Mouse (Mus musculus) cerebellum, postnatal 4 days (tissue): ENCODE data around the gene Ccdc182.

Experiments used
- DNase-seq, 2 experiments: peaks; one replicate each; pipeline ENCODE4 v3.0.0; 2022; ENCODE audit warnings: low spot score in 2 of 2, mixed read lengths in 1 of 2

Ccdc182 gene

GRCm38 (mm10) chr11:88327016-88327415 is 33.2 kb downstream of the Ccdc182 start:
- no peak for DNase-seq

GRCm38 (mm10) chr11:88328813-88329595 is 35.1 kb downstream of the Ccdc182 start:
- DNase-seq: peak in 1 of 2 experiments; percentile 57

- DNase-seq: peak; percentile 50 to 83
Observed at GRCm38 (mm10) chr11:88330799-88331198, 36.9 kb downstream of the Ccdc182 start.

GRCm38 (mm10) chr11:88331722-88332121 is 37.9 kb downstream of the Ccdc182 start:
- no peak for DNase-seq

GRCm38 (mm10) chr11:88332309-88332934 is 38.6 kb downstream of the Ccdc182 start:
- DNase-seq: peak in 1 of 2 experiments; percentile 42

DNA sequence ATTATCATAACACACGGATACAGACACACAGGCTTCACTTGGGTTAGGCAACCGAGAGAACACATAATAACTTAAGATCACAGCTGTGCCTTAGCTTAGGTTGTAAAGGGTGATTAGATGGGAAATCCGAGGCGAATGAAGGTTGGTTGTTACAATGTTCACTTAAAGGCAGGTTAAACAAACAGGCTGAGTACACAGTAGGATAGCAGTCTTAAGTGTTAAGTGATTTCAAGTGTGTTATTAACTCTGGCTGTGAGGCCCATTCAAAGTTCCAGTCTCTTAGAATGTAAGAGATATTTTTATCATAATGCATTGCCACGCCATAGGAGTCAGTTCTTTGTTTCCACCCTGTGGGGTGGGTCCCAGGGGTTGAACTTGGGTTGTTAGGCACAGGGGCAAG is 41.0 kb downstream of the Ccdc182 start:
- DNase-seq: no peak

DNA sequence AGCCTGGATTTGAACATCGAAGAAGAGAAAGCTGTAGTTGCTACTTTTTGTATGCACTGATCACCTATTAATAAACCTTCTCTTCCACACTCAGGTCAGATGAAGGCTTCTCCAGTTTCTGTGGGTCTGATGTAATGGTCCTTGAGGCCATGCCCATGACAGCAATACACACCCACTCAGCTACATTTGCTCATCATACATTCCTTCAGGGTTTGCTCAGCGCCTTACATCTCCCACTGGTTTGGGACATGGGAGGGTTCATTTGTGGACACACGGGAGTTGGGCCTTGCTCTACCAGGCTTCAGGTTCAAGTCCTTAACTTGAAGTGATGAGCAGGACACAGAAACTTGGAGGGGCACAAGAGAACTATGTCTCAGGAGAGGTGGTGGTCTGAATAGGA is 44.1 kb downstream of the Ccdc182 start:
- DNase-seq: no peak
